Mouse (Mus musculus): ENCODE measurements around the gene Msi2.

The Msi2 gene

DNA sequence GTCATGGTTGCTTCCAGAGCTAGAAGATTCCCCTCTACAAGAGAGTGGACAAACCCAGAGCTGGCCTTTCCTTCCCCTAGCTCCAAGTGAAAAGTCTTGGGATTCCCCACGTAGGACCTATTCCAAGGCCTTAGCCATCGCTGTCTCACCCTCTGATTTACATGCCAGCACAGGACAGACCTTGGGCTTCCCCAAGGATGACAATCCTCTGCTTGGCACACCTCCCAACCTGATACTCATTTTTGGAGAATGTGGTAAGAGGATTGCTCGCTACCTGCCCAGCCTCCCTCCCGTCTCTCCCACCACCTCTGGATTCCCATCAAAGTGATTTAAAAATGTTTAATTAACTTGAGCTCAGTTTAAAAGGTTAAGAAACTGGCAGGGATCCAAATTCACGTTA is 372.2 kb downstream of the Msi2 start:
- DNase-seq, result no peak

- DNase-seq, result no peak
Observed at GRCm38 (mm10) chr11:88337926-88338325, 380.4 kb downstream of the Msi2 start.

DNA sequence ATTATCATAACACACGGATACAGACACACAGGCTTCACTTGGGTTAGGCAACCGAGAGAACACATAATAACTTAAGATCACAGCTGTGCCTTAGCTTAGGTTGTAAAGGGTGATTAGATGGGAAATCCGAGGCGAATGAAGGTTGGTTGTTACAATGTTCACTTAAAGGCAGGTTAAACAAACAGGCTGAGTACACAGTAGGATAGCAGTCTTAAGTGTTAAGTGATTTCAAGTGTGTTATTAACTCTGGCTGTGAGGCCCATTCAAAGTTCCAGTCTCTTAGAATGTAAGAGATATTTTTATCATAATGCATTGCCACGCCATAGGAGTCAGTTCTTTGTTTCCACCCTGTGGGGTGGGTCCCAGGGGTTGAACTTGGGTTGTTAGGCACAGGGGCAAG is 383.4 kb downstream of the Msi2 start:
- no peak for DNase-seq

DNA sequence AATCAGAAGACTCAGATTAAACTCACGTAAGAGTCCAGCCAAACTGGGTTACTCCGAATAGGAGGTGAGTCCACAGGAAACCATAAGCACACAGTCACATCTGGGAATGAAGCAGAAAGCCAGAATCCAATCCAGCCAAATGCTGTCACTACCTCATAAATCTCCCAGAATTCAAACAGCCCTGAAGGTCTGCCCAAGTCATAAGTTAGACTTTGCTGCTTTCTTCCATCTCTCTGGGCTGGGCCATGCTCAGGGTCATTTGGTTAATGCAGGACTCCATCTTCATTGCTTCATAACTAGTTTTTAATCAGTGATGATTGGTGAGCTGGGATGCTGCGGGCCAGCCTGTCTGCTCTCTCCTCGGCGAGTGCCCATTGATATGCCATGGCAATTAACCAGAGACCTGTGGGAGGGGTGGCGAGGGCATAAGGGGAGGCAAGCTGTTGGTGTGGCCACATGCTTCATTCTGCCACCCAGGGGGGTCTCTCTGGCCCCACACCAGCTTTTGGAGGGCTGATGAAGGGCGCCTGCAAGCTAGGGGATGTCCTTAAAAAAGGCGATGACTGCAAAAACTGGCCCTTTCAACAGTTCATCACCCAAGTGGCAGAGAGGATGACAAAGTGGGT is 385.9 kb downstream of the Msi2 start:
- no peak for DNase-seq

DNA sequence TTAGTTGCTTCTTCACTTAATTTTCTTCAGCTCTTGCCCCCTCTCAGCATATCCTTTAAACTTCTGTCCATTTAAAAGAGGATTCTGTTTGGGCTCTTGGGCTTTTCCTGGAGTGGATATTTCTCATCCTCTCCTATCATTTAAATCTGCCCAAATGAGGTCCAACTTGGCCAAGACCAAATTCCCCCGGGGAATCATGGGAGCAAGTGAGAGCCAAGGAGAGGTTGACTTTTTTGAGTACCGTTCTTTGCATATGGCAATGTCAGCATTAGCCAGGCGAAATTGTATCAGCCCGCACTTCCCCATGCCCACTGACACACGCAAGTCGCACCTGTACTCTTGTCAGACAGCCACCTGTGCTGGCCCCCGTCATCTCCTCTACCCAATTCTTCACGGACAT is 386.6 kb downstream of the Msi2 start:
- DNase-seq, result no peak

DNA sequence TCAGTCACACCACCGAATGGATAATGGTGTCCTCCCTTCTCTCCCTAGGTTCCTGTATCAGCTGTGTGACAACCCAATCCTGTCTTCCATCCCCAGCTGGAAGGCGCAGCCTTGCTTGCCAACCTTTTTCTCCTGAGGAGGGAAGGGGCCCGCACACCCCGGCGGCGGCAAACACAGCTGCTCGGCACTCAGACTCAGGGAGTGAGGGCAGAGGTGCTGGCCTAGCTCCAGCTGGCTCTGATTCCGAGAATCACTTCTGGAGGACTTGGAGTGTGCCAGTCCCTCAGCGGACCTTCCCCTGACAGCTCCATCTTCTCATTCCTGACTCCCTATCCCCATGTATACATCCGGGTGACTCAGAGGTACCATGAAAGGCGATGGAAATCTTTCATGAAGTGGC is 387.5 kb downstream of the Msi2 start:
- peak; percentile 43 to 75 for DNase-seq

DNA sequence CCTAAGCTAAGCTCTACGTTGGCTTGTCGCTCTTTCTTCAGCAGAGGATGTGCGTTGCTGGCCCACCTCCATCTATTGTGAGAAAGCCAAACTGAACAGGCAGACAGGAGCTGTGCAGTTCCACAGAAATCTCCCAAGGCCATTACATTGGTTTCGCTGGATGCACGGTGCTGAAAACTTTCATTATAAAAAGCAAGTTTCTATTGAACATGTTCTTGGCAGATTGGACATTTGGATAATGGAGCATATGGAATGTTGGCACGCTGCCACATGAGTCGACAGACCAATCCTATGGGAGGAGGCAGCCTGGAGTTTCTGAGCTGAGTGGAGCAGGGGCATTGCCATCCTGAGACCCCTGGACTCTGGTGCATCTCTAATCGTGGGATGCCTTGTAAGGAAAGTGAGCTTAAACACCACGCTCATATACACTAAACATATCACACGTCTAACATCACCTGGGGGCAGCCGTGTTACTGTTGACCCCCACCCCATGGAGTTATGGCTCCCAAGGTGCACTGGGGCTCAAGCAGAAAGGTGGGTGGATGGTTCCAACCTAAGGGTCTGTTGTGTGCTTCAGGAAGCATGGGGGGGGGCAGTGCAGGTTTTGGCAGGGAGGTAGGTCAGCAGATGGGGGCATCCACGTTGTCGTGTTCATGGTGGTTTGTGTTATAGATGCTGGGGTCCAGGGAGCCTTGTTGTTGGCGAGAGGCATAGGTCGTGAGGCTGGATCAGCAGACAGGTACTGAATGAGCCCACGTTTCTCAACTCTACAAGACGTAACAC is 389.3 kb downstream of the Msi2 start:
- no peak for DNase-seq

DNA sequence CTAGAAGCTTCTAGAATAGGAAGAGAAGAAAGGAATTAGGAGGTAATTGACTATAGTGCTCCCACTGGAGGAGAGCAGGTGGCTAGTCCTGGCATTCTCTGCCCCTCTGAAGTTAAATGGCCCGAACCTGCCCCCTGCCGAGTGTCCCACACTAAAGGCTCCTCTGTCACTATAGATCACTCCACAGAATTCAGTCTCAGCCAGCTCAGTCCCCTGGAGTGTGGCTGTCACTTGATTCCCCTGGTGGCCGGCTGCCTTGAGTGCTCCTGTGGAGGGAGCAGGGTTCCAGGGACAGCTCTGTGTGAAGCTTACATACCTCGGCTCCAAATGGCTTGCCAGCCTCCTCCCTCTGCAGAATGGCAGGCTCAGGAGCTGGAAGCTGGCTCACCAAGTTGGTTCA is 391.3 kb downstream of the Msi2 start:
- no peak for DNase-seq

DNA sequence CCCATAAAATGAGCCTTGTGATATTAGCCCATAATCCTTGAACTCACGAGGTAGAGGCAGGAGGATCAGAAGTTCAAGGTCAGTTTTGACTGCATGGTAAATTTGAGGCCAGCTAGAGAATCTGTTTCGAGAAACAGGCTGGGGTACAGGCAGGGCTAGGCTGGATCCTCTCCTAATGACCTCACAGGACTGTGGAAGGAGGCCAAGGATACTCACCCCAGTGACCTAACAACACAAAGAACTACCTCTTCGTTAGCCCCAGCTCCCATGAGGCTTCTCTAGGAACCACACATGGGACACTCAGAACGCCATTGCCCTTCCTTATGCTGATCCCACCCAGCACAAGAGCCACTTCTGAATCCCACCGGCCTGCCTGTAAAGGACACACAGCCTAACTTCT is 399.5 kb downstream of the Msi2 start:
- no peak for DNase-seq

- no peak for DNase-seq
Observed at GRCm38 (mm10) chr11:88315393-88315792, 402.9 kb downstream of the Msi2 start.

- DNase-seq, result no peak
Observed at GRCm38 (mm10) chr11:88314471-88314870, 403.8 kb downstream of the Msi2 start.

DNA sequence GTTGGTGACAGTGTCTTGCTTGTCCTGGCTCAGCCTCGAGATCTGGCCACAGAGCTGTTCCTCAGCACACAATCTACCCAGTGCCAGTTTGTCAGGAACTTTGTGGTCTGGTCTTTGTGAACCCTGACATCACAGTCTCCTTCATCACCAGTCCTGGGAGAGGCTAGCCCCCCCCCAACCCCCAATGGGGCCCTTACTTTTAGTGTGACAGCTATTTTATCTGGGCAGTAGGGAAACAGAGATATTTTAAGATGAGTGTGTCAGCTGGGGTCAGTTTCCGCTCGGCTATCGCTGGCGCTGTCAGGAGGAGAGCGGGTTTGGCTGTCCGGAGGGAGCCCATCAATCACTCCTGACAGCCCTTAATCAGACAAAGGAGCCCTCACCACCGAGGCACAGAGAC is 404.8 kb downstream of the Msi2 start:
- DNase-seq, result no peak

DNA sequence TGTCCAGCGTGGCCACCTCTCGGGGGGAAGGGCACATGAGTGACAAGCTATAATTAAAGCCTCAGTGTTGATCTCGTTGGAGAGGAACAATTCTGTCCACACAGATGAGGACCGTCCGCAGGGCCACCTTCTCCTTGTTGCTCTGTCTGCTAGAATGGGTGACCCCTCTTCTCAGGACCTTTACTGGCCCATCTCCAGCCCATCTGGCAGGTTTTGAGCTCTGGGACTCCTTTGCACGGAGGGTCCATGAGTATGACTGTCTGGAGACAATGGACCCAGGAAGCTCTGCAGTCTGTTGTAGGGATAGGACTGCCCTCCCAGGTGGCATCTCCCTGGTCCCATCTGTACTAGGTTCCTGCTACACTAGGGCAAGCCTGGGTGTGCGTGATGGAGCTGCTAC is 406.7 kb downstream of the Msi2 start:
- no peak for DNase-seq

GRCm38 (mm10) chr11:88310773-88311172 is 407.5 kb downstream of the Msi2 start:
- no peak for DNase-seq

GRCm38 (mm10) chr11:88309059-88309700 is 409.1 kb downstream of the Msi2 start:
- no peak for DNase-seq

DNA sequence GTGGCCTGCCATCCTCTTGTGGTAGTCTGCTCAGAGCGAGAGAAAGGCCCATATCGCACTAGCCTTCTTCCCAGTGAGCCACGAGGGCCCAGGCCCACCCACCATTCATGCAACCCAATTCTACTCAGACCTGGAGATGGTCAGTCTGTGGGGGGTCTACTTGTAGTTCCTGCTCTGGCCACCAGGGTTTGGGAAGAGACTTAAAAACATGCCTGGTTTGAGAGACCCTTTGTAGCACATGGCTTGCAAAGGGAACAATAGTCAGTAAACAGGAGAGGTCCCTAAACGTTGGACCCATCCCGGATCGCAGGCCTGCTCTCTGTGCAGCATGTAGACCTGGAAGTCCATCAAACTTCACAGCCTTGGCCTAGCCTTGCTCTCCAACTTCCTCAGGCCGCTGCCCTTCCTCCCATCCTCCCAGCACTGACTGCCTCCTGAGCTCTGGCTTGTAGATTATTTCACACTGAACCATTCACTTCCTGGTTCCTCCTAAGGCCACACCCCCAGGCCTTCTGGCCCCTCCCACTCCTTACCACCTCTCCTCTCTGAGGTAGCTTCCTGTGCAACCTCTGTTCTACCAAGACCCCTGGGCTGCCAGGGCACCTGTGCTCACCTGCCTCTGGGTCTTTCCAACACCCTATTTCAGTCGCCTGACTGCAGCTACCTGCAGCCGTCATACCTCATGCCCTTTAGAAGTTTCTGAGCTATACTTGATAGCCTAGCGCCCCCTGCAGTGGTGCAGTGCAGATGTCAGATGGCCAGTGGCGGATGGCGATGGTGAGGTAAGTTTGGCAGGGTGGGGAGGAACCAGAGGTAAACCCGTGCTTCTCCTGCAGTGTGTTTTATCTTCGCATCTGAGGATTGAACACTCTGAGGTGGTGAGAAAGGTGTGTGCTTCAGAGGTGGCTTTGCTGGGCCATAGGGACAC is 410.4 kb downstream of the Msi2 start:
- DNase-seq, result no peak

GRCm38 (mm10) chr11:88305759-88306158 is 412.6 kb downstream of the Msi2 start:
- no peak for DNase-seq

DNA sequence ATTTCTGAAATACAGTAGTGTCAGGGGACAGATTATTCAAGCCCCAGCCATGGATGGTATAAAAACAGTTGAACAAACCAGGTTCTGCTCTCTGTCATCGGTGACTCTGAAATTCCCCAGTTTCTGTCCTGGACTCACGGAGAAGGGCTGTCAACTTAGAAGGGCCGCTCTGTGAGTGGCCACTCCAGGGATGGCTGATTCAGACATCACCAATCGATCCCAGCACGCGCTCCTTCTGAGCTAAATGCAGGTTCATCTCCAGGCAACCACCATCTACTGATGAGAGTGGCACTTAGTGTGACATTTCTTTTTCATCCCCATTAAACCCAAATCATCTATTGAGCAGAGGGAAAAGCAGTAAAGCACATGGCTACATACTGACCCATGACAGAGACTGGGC is 416.7 kb downstream of the Msi2 start:
- no peak for DNase-seq

- no peak for DNase-seq
Observed at GRCm38 (mm10) chr11:88299345-88299744, 419.0 kb downstream of the Msi2 start.

DNA sequence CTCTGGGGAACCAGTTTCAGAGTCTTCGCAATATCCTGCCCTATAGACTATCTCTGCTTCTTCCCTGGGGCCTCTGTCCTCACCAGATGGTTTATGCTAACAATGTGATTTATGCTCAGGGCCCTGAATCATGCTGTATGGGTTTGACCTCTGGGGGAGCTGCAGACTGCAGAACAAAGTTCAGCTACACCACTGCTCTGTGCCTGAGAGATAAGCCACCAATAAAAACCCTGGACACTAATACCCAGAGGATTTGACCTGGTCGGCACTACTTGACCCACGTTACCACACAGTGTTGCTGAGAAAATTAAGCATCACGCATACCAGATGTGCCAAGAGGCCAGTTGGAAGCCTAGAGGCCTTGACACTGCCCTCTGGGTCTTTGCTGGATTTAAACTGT is 420.8 kb downstream of the Msi2 start:
- peak in 1 of 2 experiments; percentile 48 for DNase-seq

DNA sequence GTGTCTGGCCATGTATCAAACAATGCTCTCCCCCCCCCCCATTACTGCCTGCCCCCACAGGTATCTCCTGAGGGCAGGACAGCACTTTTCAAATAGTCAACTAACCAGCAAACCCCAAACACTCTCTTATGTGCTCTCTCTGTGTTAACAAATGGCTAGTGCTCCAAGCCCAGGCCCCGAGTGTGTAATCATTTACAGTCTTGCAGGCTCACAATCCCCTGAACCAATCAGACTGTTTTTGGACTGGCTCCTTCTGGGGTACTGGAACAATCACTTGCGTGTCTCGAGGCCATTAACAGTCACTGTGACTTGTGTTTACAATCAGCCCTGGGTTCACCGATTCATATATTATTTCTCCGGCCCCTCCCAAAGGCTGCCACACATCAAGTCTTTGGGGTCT is 423.0 kb downstream of the Msi2 start:
- peak; percentile 60 to 73 for DNase-seq

GRCm38 (mm10) chr11:88294394-88294710 is 424.0 kb downstream of the Msi2 start:
- DNase-seq, result no peak

Measured in kidney, adult 8-10 months (tissue).